Mouse (Mus musculus): ENCODE measurements around the gene Vmn1r201.

Vmn1r201 gene

GRCm38 (mm10) chr13:22471623-22472022 lies at the start of gene Vmn1r201:
TSS of gene Vmn1r201 (plus strand) at chr13:22471923.
- in situ Hi-C loops (cut with MseI, MboI): no loop called here

GRCm38 (mm10) chr13:22455145-22455544 lies 16.6 kb upstream of the Vmn1r201 start:
- in situ Hi-C loops (cut with MseI, MboI): no loop called here

- in situ Hi-C loops (cut with MseI, MboI): no loop called here
These were observed 30.7 kb downstream of the Vmn1r201 start for GRCm38 (mm10) chr13:22502431-22502830.

GRCm38 (mm10) chr13:22505281-22505680 lies 33.6 kb downstream of the Vmn1r201 start, which contains the start of gene Vmn1r202:
TSS of gene Vmn1r202 (minus strand) at chr13:22505381.
- in situ Hi-C loops (cut with MseI, MboI): no loop called here

GRCm38 (mm10) chr13:22517814-22518213 lies 46.1 kb downstream of the Vmn1r201 start, which contains the start of gene Vmn1r203:
TSS of gene Vmn1r203 (plus strand) at chr13:22518114.
- in situ Hi-C loops (cut with MseI, MboI): no loop called here
